Mouse (Mus musculus) cerebellum, adult (tissue): ENCODE measurements around the gene Kdm4a.

Experiments
- ATAC-seq: cut with Nextera tagmentation; 2 replicates; pipeline ENCODE4 v1.9.2; 2017; ENCODE audit warnings: mild to moderate bottlenecking, moderate library complexity, mixed read lengths; ENCODE audit not compliant: insufficient number of reproducible peaks, low FRiP score, low TSS enrichment

Kdm4a gene

GRCm38 (mm10) chr4:118123030-118123704, 56.7 kb downstream of the Kdm4a start:
- ATAC-seq, result no peak

DNA sequence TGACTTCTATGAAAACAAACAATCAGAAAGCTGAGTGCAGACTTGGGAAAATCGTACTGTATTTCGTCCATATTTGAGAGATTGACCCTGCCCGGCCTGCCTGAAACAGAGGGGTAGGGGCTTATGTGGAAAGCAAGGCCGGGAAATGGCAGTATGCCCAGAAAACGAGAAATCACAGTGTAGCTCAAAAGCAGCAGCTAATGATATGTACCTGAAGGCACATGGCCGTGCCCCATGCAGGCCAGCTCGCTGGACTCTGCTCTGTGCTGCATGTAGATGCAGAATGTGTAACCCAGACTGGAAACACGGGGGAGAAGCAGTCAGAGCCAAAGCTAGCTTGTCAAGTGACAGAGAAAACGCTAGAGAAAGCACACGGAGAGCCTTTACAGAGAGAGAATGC, 57.8 kb downstream of the Kdm4a start:
- no peak for ATAC-seq

- no peak for ATAC-seq
Measured at GRCm38 (mm10) chr4:118117565-118117964, 62.3 kb downstream of the Kdm4a start.

DNA sequence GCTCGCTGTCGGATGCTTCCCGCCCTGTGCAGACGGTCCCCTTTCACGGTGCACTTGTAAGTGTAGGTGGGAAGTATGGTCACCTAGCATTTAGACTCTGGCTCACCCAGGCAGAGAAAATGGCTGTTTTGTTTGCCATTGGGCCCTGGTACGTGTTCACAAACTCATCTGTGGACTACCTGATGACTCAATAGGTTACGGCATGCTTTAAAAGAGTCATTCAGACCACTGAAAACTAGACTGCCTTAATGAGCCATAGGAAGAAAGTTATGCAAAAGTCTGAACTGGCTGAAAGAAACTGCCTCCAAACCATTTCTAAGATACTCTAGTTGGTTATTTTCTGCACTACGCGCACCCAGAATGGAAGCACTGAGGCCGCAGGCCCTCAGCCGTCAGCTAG, 63.7 kb downstream of the Kdm4a start:
- ATAC-seq, result no peak

GRCm38 (mm10) chr4:118115132-118115531, 64.7 kb downstream of the Kdm4a start:
- no peak for ATAC-seq

- ATAC-seq, result no peak
Measured at GRCm38 (mm10) chr4:118112601-118113000, 67.2 kb downstream of the Kdm4a start.

DNA sequence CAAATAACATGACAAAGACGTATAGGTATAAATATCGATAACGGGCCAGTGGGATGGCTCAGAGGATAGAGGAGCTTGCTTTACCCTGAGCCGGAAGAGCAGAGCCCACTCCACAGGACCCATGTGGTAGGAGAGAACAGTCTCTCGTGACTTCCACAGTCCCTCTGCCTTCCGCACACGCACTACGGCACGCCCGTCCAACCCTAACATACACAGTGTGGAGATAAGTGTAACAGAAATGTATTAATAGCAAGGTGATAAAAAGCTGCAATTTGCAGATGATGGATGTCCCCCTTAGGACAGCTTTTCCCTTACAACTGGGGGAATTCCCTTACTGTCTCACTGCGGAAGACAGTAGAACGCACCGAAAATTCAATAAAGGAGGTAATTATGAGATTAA, 70.2 kb downstream of the Kdm4a start:
- no peak for ATAC-seq

- ATAC-seq, result no peak
Measured at GRCm38 (mm10) chr4:118108779-118109178, 71.1 kb downstream of the Kdm4a start.

GRCm38 (mm10) chr4:118105256-118106053, 74.4 kb downstream of the Kdm4a start:
- ATAC-seq, result no peak

- no peak for ATAC-seq
Measured at GRCm38 (mm10) chr4:118103280-118103830, 76.5 kb downstream of the Kdm4a start.

GRCm38 (mm10) chr4:118101497-118101896, 78.3 kb downstream of the Kdm4a start:
- ATAC-seq, result no peak

DNA sequence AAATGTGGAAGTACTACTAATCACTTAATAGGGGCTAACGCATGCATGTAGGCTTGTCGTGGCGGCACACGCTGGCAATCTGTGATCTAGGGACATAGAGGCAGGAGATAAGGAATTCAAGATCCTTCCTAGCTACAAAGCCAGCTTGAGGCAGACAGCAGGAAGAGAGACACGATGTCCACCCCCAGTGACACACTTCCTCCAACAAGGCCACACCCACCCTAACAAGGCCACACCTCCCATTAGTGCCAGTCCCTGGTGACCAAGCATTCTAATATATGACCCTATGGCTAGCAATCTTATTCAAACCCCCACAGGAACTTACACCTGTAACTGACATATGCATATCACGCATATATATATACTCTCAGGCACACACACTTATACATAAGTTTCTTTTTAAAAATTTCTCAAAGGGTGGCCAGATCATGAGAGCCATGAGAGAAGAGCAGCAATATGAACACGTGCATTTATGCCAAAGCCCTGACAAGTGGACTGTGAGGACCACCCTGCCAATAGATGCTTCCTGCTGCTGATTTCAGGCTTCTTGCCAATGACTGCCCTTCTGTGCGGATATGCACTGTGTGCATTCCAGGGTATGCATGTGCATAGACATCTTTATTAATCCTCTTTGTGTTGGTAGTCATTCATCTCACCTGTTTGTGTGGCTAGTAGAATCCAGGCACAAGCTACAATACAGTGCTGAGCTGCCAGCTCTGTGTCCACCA, 80.0 kb downstream of the Kdm4a start:
- no peak for ATAC-seq

- no peak for ATAC-seq
Measured at GRCm38 (mm10) chr4:118098571-118098970, 81.3 kb downstream of the Kdm4a start.

DNA sequence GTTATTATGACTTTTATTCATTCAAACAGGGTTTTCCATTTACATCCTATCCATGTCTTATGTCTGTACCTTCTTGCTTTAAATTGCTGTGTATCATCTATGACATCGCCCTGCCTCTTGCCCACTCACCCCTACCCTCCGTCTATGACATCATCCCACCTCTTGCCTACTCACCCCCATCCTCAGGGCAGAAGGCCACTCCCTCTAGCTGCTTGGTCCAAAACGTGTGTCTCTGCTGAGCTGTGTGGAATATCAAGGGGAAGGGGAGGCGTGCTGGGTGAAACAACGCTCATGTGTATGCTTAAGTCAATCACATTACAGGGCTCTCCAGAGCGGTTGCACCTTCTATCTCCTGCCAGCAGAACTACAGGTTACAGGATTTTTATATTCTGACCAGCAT, 83.8 kb downstream of the Kdm4a start:
- ATAC-seq, result no peak

- ATAC-seq, result no peak
Measured at GRCm38 (mm10) chr4:118092784-118093457, 86.9 kb downstream of the Kdm4a start.

GRCm38 (mm10) chr4:118090449-118090848, 89.4 kb downstream of the Kdm4a start:
- ATAC-seq, result no peak

DNA sequence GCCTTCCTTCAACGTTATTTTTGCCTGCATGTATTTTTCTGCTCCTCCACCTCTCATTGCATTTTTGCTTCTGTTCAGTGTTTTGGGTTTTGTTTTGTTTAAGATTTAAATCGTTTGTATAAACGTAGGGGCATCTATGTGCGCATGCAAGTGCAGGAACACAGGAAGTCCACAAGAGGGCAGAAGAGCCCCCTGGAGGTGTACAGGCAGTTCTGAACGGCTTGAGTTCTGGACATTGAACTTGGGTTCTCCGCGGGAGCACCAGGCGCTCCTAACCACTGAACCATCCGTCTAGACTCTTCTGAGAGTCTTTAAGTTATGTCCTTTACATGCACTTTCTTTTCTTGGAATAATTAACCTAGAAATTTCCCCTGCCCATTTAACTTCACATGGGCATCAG, 89.9 kb downstream of the Kdm4a start:
- ATAC-seq, result no peak

DNA sequence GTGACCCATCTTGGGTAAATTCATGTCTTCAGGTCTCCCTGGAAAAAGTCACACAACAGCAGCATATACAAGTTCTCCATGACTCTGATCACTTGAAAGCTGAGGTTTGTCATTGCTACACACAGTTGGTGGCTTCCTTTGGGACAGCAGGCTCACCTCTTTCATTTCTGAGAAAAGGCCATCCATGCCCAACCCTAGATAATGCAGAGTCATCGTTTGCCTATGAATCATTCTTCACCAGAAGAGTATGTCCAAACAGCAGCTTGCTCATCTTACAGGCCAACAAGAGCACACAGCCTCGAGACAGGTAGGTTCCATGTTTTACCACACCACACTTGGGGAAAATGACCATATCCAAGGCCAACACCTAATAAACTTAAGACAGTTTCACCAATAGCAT, 91.1 kb downstream of the Kdm4a start:
- no peak for ATAC-seq
